ENCODE assay signal across 21 mouse cellular contexts in the genomic region with DNA sequence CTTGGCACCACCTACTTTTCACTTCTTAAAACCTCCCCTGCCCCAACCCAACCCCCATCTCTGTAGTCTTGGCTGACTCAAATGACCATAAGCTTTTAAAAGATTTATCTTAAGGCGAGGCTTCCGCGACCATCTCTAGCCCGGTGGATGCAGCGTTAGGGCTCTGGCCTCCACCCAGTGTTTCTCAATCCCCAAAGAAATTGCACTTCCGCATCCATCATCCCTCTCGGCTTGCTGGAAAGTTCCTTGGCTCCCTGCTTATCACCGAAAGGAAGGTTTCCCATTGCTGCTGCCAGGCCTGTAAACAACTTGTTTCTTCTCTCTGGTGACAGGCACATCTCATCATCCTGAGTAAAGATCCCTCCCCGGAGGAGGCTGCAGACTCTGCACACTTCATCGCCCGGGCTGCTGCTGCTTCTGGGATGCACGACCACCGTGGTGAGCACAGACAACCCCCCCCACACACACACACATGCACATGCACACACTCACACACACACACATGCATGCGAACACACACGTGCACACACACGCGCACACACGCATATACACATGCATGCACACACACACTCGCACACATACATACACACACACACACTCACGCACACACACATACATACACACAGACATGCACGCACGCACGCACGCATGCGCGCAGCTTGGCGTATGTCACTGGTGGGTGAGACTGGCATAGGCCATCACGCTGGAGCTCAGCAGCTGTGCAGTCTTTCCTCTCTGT. TPM values are rescaled to one million over a fixed set of nuclear protein-coding genes. Genes with fewer than 3 reads are reported as not detected.
DNase-seq lines count a peak whose midpoint lies in the region; ATAC-seq and TF ChIP-seq lines count a peak whose summit lies in the region.
"Had no signal": no experiment of that assay in that cellular context is flagged by ENCODE, and none has a peak within 500 bp of the region (broad histone marks: within the 10 kb centered on the region; RNA-seq: fewer than 3 reads in every experiment).

No protein-coding gene starts in this region.

- 85% methylated on average over 28 of the region's 28 CpGs for WGBS in heart, embryonic 12.5 days
- WGBS in lung, postnatal 0 days = 73% methylated on average over 28 of the region's 28 CpGs

- no peak overlapping the region for H3K4me2 ChIP-seq in heart, embryonic 12.5 days
- H3K4me2 ChIP-seq in lung, postnatal 0 days (replicated peaks; ENCODE audit: low read depth, low read length) = no peak overlapping the region
- H3K4me2 ChIP-seq: liver, embryonic 11.5 days; lung, embryonic 15.5 days; midbrain, embryonic 11.5 days had no signal

- H3K27ac ChIP-seq in heart, embryonic 12.5 days (ENCODE audit: poor library complexity, severe bottlenecking) = no peak overlapping the region
- no peak overlapping the region for H3K27ac ChIP-seq in lung, postnatal 0 days (ENCODE audit: low read length)
- no peak overlapping the region for H3K27ac ChIP-seq in gastrocnemius, adult 2 months
- H3K27ac ChIP-seq: embryonic facial prominence, embryonic 10.5 days; hindbrain, embryonic 10.5 days; left cerebral cortex, adult 2 months; lung, embryonic 15.5 days had no signal

- no peak overlapping the region for H3K9ac ChIP-seq in heart, embryonic 12.5 days
- no peak overlapping the region for H3K9ac ChIP-seq in lung, postnatal 0 days (replicated peaks; ENCODE audit: low read depth)
- H3K9ac ChIP-seq: lung, embryonic 15.5 days had no signal

- no peak for TF ChIP-seq CTCF in lung, postnatal 0 days (IDR thresholded peaks at IDR 0.05)
- no peak for TF ChIP-seq CTCF in gastrocnemius, adult 2 months (IDR thresholded peaks at IDR 0.05)

- no peaks in the 10 kb centered on the region for H3K9me3 ChIP-seq in heart, embryonic 12.5 days (replicated peaks)
- no peaks in the 10 kb centered on the region for H3K9me3 ChIP-seq in megakaryocyte, embryonic 14.5 days
- H3K9me3 ChIP-seq in lung, postnatal 0 days (ENCODE audit: low read length) = no peaks in the 10 kb centered on the region
- H3K9me3 ChIP-seq: embryonic facial prominence, embryonic 10.5 days; hindbrain, embryonic 10.5 days; lung, embryonic 15.5 days had no signal

- H3K27me3 ChIP-seq in heart, embryonic 12.5 days (replicated peaks) = no peaks in the 10 kb centered on the region
- peaks cover 4% of the 10 kb centered on the region for H3K27me3 ChIP-seq in megakaryocyte, embryonic 14.5 days (replicated peaks)
- no peaks in the 10 kb centered on the region for H3K27me3 ChIP-seq in lung, postnatal 0 days (replicated peaks; ENCODE audit: insufficient read depth, low read length)
- H3K27me3 ChIP-seq: lung, embryonic 15.5 days had no signal

- intact Hi-C loops in gastrocnemius, adult 2 months (cut with DNase I) = no loop called here

- H3K4me3 ChIP-seq in heart, embryonic 12.5 days = no peak overlapping the region
- peak overlapping the region; percentile 73 for H3K4me3 ChIP-seq in megakaryocyte, embryonic 14.5 days (replicated peaks)
- H3K4me3 ChIP-seq in lung, postnatal 0 days (ENCODE audit: low read depth, low read length) = no peak overlapping the region
- no peak overlapping the region for H3K4me3 ChIP-seq in gastrocnemius, adult 2 months
- H3K4me3 ChIP-seq: embryonic facial prominence, embryonic 10.5 days; hindbrain, embryonic 10.5 days; left cerebral cortex, adult 2 months; lung, embryonic 15.5 days had no signal

- H3K4me1 ChIP-seq in heart, embryonic 12.5 days (replicated peaks) = peaks cover 17% of the 10 kb centered on the region
- H3K4me1 ChIP-seq in megakaryocyte, embryonic 14.5 days = peaks cover 25% of the 10 kb centered on the region
- no peaks in the 10 kb centered on the region for H3K4me1 ChIP-seq in lung, postnatal 0 days (ENCODE audit: insufficient read depth, low read depth, low read length)

- TF ChIP-seq EP300 in lung, postnatal 0 days (IDR thresholded peaks at IDR 0.05) = peak; percentile 50

- no peak for ATAC-seq in heart, embryonic 12.5 days (ENCODE audit: insufficient number of reproducible peaks, low FRiP score)
- ATAC-seq in megakaryocyte, adult 5-6 weeks (ENCODE audit: poor library complexity, severe bottlenecking) = no peak
- peak; percentile 47 for ATAC-seq in lung, postnatal 0 days
- ATAC-seq: activated CD4-positive, CD25-positive, alpha-beta regulatory T cell, adult 4 months; CD4-positive, CD25-positive, alpha-beta regulatory T cell, adult 4 months had no signal

- DNase-seq in heart, adult 11 months = peak; percentile 94
- peak; percentile 68 for DNase-seq in lung, postnatal 0 days (ENCODE audit: low spot score)
- no peak for DNase-seq in right cerebral cortex, postnatal 14 days
- no peak for DNase-seq in gastrocnemius, adult 2 months
- no peak for DNase-seq in kidney, postnatal 36 days
- DNase-seq: cerebellum, adult 9-10 months; kidney, adult 8-10 months; kidney, postnatal 14 days; left cerebral cortex, postnatal 4 days; thymus, postnatal 25 days had no signal

- H3K36me3 ChIP-seq in heart, embryonic 12.5 days = peaks cover 16% of the 10 kb centered on the region
- H3K36me3 ChIP-seq in megakaryocyte, embryonic 14.5 days (replicated peaks; ENCODE audit: low read length) = peaks cover 4% of the 10 kb centered on the region
- no peaks in the 10 kb centered on the region for H3K36me3 ChIP-seq in lung, postnatal 0 days (ENCODE audit: insufficient read depth, low read length)

RNA-seq across cellular contexts. Expression of gene Ttc23, which starts 50.9 kb away (rescaled TPM):
- 19.2 and 20.6 TPM in 2 replicates for polyA plus RNA-seq in heart, embryonic 12.5 days (2016; fragmentation: Nextera tagmentation; extraction: Ambion mirVana)
- polyA plus RNA-seq in megakaryocyte, embryonic 14.5 days (2012; ENCODE audit: insufficient read depth, low replicate concordance) = 4.3 and 6.7 TPM in 2 replicates
- total RNA-seq in megakaryocyte, adult 5-6 weeks (2015) = 0.36 and 1.9 TPM in 2 replicates
- total RNA-seq in megakaryocyte, adult 5-6 weeks (2017) = 0.69 and 2.1 TPM in 2 replicates
- 14.4 and 17.3 TPM in 2 replicates for polyA plus RNA-seq in lung, postnatal 0 days (2015; fragmentation: Nextera tagmentation; extraction: Ambion mirVana)
- total RNA-seq in gastrocnemius, adult 2 months (2021) = 10 to 100 TPM; 23.3 to 25.3 TPM

RNA-seq across cellular contexts. Expression of gene Lrrc28, which starts 53.0 kb away (rescaled TPM):
- 10.3 and 14.9 TPM in 2 replicates for polyA plus RNA-seq in heart, embryonic 12.5 days (2016; fragmentation: Nextera tagmentation; extraction: Ambion mirVana)
- polyA plus RNA-seq in megakaryocyte, embryonic 14.5 days (2012; ENCODE audit: insufficient read depth, low replicate concordance) = 11.0 and 12.3 TPM in 2 replicates
- 6.8 and 10.2 TPM in 2 replicates for total RNA-seq in megakaryocyte, adult 5-6 weeks (2015)
- 9.0 and 13.0 TPM in 2 replicates for total RNA-seq in megakaryocyte, adult 5-6 weeks (2017)
- 13.4 and 14.0 TPM in 2 replicates for polyA plus RNA-seq in lung, postnatal 0 days (2015; fragmentation: Nextera tagmentation; extraction: Ambion mirVana)
- 10 to 100 TPM; 21.3 to 23.6 TPM for total RNA-seq in gastrocnemius, adult 2 months (2021)

Comparison
In these comparisons a context has a peak if more than half of its experiments do, and no peak if none do; other contexts are left out.
1. DNase-seq: peak in heart, adult 11 months (single experiment) and lung, postnatal 0 days (single experiment); none in right cerebral cortex, postnatal 14 days (single experiment), gastrocnemius, adult 2 months (single experiment) and kidney, postnatal 36 days (0 of 2).